Mouse (Mus musculus): ENCODE measurements at regions not wholly inside any gene's neighbourhood (a gene's known extent, or its start where the extent isn't known, plus 50 kb on each side); places are given as distances from the start of the nearest gene placed in this dataset.

GRCm38 (mm10) chr3:10697698-10698452, 362.4 kb upstream of the Gm38303 start:
- ATAC-seq (replicated peaks; ENCODE audit: poor library complexity): no peak

GRCm38 (mm10) chr3:10685501-10685951, 350.0 kb upstream of the Gm38303 start:
- no peak for ATAC-seq (replicated peaks; ENCODE audit: poor library complexity)

GRCm38 (mm10) chr3:10684885-10685500, 349.5 kb upstream of the Gm38303 start:
- ATAC-seq (replicated peaks; ENCODE audit: poor library complexity): peak; percentile 80

- ATAC-seq (replicated peaks; ENCODE audit: poor library complexity): no peak
Measured at GRCm38 (mm10) chr3:10681938-10682337, 346.5 kb upstream of the Gm38303 start.

GRCm38 (mm10) chr3:10647975-10648511, 312.6 kb upstream of the Gm38303 start:
- ATAC-seq (replicated peaks; ENCODE audit: poor library complexity): no peak

Measured in megakaryocyte progenitor cell, adult 5-6 weeks (primary cell).